Comparison of ENCODE assay signal across 29 mouse cellular contexts in the genomic region with DNA sequence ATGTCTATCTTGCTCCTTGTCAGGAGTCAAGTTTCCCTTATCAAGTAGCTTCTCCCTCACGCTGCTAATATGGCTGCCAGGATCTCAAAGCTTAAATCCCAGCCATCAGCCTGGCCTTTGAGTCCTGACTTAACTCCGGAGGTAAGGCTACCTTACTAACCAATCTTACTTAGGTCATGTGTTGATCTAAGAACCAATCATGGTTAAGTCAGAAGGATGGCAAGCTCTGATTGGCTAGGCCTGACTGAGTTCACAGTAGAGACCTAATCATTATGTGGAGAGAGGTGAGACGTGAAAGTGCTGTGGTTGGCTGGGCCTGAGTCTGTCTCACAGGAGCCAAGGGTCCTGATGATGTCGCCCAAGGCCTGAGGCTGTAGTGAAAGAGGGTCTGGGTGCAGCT. TPM values are rescaled to one million over a fixed set of nuclear protein-coding genes. Genes with fewer than 3 reads are reported as not detected.
DNase-seq lines count a peak whose midpoint lies in the region; ATAC-seq and TF ChIP-seq lines count a peak whose summit lies in the region.
"Had no signal": no experiment of that assay in that cellular context is flagged by ENCODE, and none has a peak within 500 bp of the region (broad histone marks: within the 10 kb centered on the region; RNA-seq: fewer than 3 reads in every experiment).

No protein-coding gene starts in this region.

- no peaks in the 10 kb centered on the region for H3K27me3 ChIP-seq in heart, embryonic 12.5 days (replicated peaks)
- no peaks in the 10 kb centered on the region for H3K27me3 ChIP-seq in heart, postnatal 0 days (ENCODE audit: control insufficient read depth, insufficient read depth, low read length)
- H3K27me3 ChIP-seq: midbrain, embryonic 13.5 days; neural tube, embryonic 13.5 days; stomach, embryonic 15.5 days had no signal

- H3K9ac ChIP-seq in heart, embryonic 12.5 days = no peak overlapping the region
- no peak overlapping the region for H3K9ac ChIP-seq in heart, postnatal 0 days (replicated peaks; ENCODE audit: low read depth, low read length)
- H3K9ac ChIP-seq in ES-E14 (ENCODE audit: insufficient read depth, low read depth, low read length, poor library complexity, severe bottlenecking) = peak overlapping the region; percentile 37; the same call in 1 of the 2 replicates
- H3K9ac ChIP-seq: hindbrain, embryonic 14.5 days; liver, embryonic 14.5 days; midbrain, embryonic 13.5 days; neural tube, embryonic 13.5 days; stomach, embryonic 15.5 days had no signal

- intact Hi-C loops in heart, postnatal 36 days (cut with DNase I) = no loop called here

- WGBS in heart, embryonic 12.5 days = 72% methylated on average over 4 of the region's 4 CpGs
- 84% methylated on average over 4 of the region's 4 CpGs for WGBS in heart, postnatal 0 days

- peaks cover 37% of the 10 kb centered on the region for H3K4me1 ChIP-seq in heart, embryonic 12.5 days (replicated peaks)
- H3K4me1 ChIP-seq in heart, postnatal 0 days (ENCODE audit: control insufficient read depth, insufficient read depth) = peaks cover 12% of the 10 kb centered on the region
- H3K4me1 ChIP-seq in ES-E14 (ENCODE audit: control insufficient read depth in 2 of 2, insufficient read depth in 2 of 2, low read length in 2 of 2, poor library complexity in 1 of 2) = peaks cover 4 to 19% of the 10 kb centered on the region in 2 experiments; a peak in 3 of 4 replicates
- H3K4me1 ChIP-seq: midbrain, embryonic 13.5 days had no signal

- H3K36me3 ChIP-seq in heart, embryonic 12.5 days = no peaks in the 10 kb centered on the region
- no peaks in the 10 kb centered on the region for H3K36me3 ChIP-seq in heart, postnatal 0 days (replicated peaks; ENCODE audit: control insufficient read depth, insufficient read depth, low read length)
- no peaks in the 10 kb centered on the region for H3K36me3 ChIP-seq in ES-E14 (ENCODE audit: control insufficient read depth, insufficient read depth, low read length, poor library complexity, severe bottlenecking)
- H3K36me3 ChIP-seq: midbrain, embryonic 13.5 days; neural tube, embryonic 13.5 days; stomach, embryonic 15.5 days had no signal

- peak overlapping the region; percentile 97 for H3K27ac ChIP-seq in heart, embryonic 12.5 days (ENCODE audit: poor library complexity, severe bottlenecking)
- H3K27ac ChIP-seq in heart, postnatal 0 days (ENCODE audit: low read depth) = peak overlapping the region; percentile 95
- H3K27ac ChIP-seq in ES-E14 (ENCODE audit: insufficient read depth, low read depth, low read length, poor library complexity, severe bottlenecking) = 0 out of 2 replicates have a peak overlapping the region, but pooled peaks have one; percentile 24
- H3K27ac ChIP-seq: hindbrain, embryonic 14.5 days; liver, embryonic 14.5 days; macrophage; midbrain, embryonic 13.5 days; neural tube, embryonic 13.5 days; stomach, embryonic 15.5 days had no signal

- H3K9me3 ChIP-seq in heart, embryonic 12.5 days (replicated peaks) = no peaks in the 10 kb centered on the region
- no peaks in the 10 kb centered on the region for H3K9me3 ChIP-seq in heart, postnatal 0 days (replicated peaks; ENCODE audit: control insufficient read depth, low read length)
- H3K9me3 ChIP-seq in ES-E14 (ENCODE audit: control insufficient read depth, insufficient read depth, low read depth, low read length) = no peaks in the 10 kb centered on the region
- H3K9me3 ChIP-seq: midbrain, embryonic 13.5 days; neural tube, embryonic 13.5 days; stomach, embryonic 15.5 days had no signal

- ATAC-seq in heart, embryonic 12.5 days (ENCODE audit: insufficient number of reproducible peaks, low FRiP score) = no peak
- ATAC-seq in heart, postnatal 0 days (ENCODE audit: insufficient read depth, low read depth) = no peak
- ATAC-seq: forebrain, embryonic 16.5 days; intestine, postnatal 0 days; midbrain, embryonic 13.5 days had no signal

- TF ChIP-seq EP300 in heart, postnatal 0 days (IDR thresholded peaks at IDR 0.05; ENCODE audit: low read depth) = no peak

- in situ Hi-C loops in ES-E14 (cut with MboI; ENCODE audit: low sequenced_read_pairs in 2 of 2, unreplicated experiment in 2 of 2) = no loop called here

- H3K4me2 ChIP-seq in heart, embryonic 12.5 days = no peak overlapping the region
- no peak overlapping the region for H3K4me2 ChIP-seq in heart, postnatal 0 days (ENCODE audit: low read depth, low read length)
- H3K4me2 ChIP-seq: hindbrain, embryonic 14.5 days; midbrain, embryonic 13.5 days; neural tube, embryonic 13.5 days; stomach, embryonic 15.5 days had no signal

- no peak for DNase-seq in heart, adult 9 months (ENCODE audit: low spot score in 2 of 2)
- no peak for DNase-seq in heart, postnatal 0 days (ENCODE audit: low spot score)
- no peak for DNase-seq in heart, postnatal 36 days
- DNase-seq in ES-E14 (ENCODE audit: low read depth, low spot score) = no peak
- DNase-seq in frontal cortex, postnatal 10 days (ENCODE audit: low spot score in 2 of 2) = no peak
- no peak for DNase-seq in thymus, postnatal 4 days
- DNase-seq: B cell, adult 2 months; cerebellum, adult 2 months; cerebellum, postnatal 14 days; gastrocnemius, postnatal 14 days; kidney, adult 9 months; liver; lung, adult 2 months; lung, postnatal 10 days had no signal

- no peak for TF ChIP-seq CTCF in heart, postnatal 0 days (IDR thresholded peaks at IDR 0.05; ENCODE audit: low read depth)

- no peak overlapping the region for H3K4me3 ChIP-seq in heart, embryonic 12.5 days
- no peak overlapping the region for H3K4me3 ChIP-seq in heart, postnatal 0 days (ENCODE audit: low read depth, low read length)
- H3K4me3 ChIP-seq in ES-E14 (ENCODE audit: insufficient read depth in 1 of 2, low read depth in 1 of 2, low read length in 2 of 2, poor library complexity in 1 of 2, severe bottlenecking in 1 of 2) = no peak overlapping the region
- H3K4me3 ChIP-seq: erythroblast, embryonic 14.5 days; midbrain, embryonic 13.5 days; neural tube, embryonic 13.5 days; stomach, embryonic 15.5 days had no signal

TF ChIP-seq in ES-E14, 5 proteins besides CTCF, POLR2A, EP300 and RAD21:
- TF ChIP-seq CHD2 (IDR thresholded peaks at IDR 0.05; ENCODE audit: low read depth, low read length) (peak; percentile 57; the same call in 1 of the 2 replicates), MAFK (IDR thresholded peaks at IDR 0.05; ENCODE audit: insufficient read depth, low read depth, low read length) (no peak), ZC3H11A (IDR thresholded peaks at IDR 0.05; ENCODE audit: borderline replicate concordance, low read depth, low read length) (no peak)
TF ChIP-seq in ES-E14: peak in this region for 1.

RNA-seq across cellular contexts. Expression of a gene that starts 22.1 kb away (rescaled TPM):
- 7.6 and 10.1 TPM in 2 replicates for polyA plus RNA-seq in heart, embryonic 12.5 days (2016; fragmentation: Nextera tagmentation; extraction: Ambion mirVana)
- 3.3 and 9.5 TPM in 2 replicates for total RNA-seq in heart, postnatal 0 days (2014; rRNA removed; ENCODE audit: low replicate concordance)
- 1.3 and 1.4 TPM in 2 replicates for polyA plus RNA-seq in heart, postnatal 0 days (2015; fragmentation: Nextera tagmentation; extraction: Ambion mirVana)
- 10 to 100 TPM; 21.6 to 26.8 TPM for total RNA-seq in heart, postnatal 36 days (2021)
- total RNA-seq in ES-E14 (2012; rRNA removed) = 1.8 and 2.9 TPM in 2 replicates
- total RNA-seq: megakaryocyte-erythroid progenitor cell, adult 5-6 weeks had no signal
- polyA plus RNA-seq: macrophage had no signal

RNA-seq across cellular contexts. Expression of a gene that starts 28.8 kb away (rescaled TPM):
- 7,161 and 7,647 TPM in 2 replicates for polyA plus RNA-seq in heart, embryonic 12.5 days (2016; fragmentation: Nextera tagmentation; extraction: Ambion mirVana)
- 7,568 and 8,637 TPM in 2 replicates for total RNA-seq in heart, postnatal 0 days (2014; rRNA removed; ENCODE audit: low replicate concordance)
- polyA plus RNA-seq in heart, postnatal 0 days (2015; fragmentation: Nextera tagmentation; extraction: Ambion mirVana) = 15,488 and 15,525 TPM in 2 replicates
- total RNA-seq in heart, postnatal 36 days (2021) = over 10,000 TPM; 18,107 to 20,333 TPM
- total RNA-seq in ES-E14 (2012; rRNA removed) = 0.89 TPM in 1 of 2 replicates, not detected in the other
- total RNA-seq: adrenal gland, adult 8-10 months; granulocyte monocyte progenitor cell, adult 5-6 weeks; layer of hippocampus, postnatal 10 days; megakaryocyte-erythroid progenitor cell, adult 5-6 weeks had no signal
- polyA plus RNA-seq: erythroblast, embryonic 14.5 days; forebrain, embryonic 11.5 days; intestine, postnatal 0 days; macrophage had no signal

Comparison
In these comparisons a context has a peak if more than half of its experiments do, and no peak if none do; other contexts are left out.
1. H3K27ac ChIP-seq: peak in every context shown above with its lines; median percentile 97 in heart, embryonic 12.5 days; 95 in heart, postnatal 0 days; 24 in ES-E14.
2. RNA of a gene that starts 28.8 kb away (total RNA-seq): 18,107 to 20,333 TPM in heart, postnatal 36 days and 7,568 to 8,637 TPM in heart, postnatal 0 days; 0.89 TPM in ES-E14; every median in the first group is over 1,000 times any median in the second.